Mouse (Mus musculus): ENCODE measurements around the gene Dtd1. TPM values are rescaled to one million over a fixed set of nuclear protein-coding genes. Genes with fewer than 3 reads are reported as not detected.

Dtd1 gene
- polyA plus RNA-seq, 1 experiment from 2014 or later, result 137 TPM

- no peak overlapping the region for H3K27ac ChIP-seq (replicated peaks)
- no peak overlapping the region for H3K9ac ChIP-seq (replicated peaks)
- WGBS, result 93% methylated on average over 4 of the region's 4 CpGs
- no peaks in the 10 kb centered on the region for H3K27me3 ChIP-seq (replicated peaks)
- no peaks in the 10 kb centered on the region for H3K9me3 ChIP-seq (replicated peaks)
- H3K4me3 ChIP-seq (replicated peaks), result no peak overlapping the region
- no peak overlapping the region for H3K4me2 ChIP-seq
- no peaks in the 10 kb centered on the region for H3K36me3 ChIP-seq
- ATAC-seq (ENCODE audit: low FRiP score), result no peak
- no peaks in the 10 kb centered on the region for H3K4me1 ChIP-seq
Observed at GRCm38 (mm10) chr2:144771841-144772240, 172.1 kb downstream of the Dtd1 start.

DNA sequence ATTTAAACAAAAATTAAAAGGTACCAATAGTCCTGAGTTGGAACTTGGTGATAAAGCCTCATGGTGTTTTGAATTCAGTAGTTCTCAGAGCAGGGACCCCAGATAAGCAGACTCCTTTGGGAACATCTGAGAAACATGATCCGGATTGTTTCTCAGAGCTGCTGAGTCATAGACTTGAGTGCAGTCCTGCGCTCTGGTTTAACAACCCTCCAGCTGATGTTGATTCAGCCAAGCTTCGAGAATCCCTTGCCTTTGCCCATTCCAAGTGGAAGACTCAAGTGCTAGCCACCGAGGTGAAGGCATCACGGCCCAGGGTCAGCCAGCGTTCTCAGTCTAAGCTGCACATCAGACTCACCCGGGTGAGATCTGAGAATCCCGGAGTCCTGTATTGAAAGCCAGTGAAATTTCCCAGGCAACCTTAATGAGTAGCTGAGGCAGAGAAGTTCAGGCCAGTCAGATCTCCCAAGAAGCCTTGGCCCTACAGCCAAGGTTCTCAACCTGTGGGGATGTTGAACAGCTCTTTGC is 175.0 kb downstream of the Dtd1 start:
- Histone ChIP-seq H3K36me3 (no peaks in the 10 kb centered on the region), H3K27me3 (replicated peaks) (no peaks in the 10 kb centered on the region), H3K9ac (replicated peaks) (no peak overlapping the region), H3K4me3 (replicated peaks) (no peak overlapping the region), H3K4me2 (no peak overlapping the region), H3K9me3 (replicated peaks) (no peaks in the 10 kb centered on the region), H3K4me1 (no peaks in the 10 kb centered on the region), H3K27ac (replicated peaks) (no peak overlapping the region)
- 84% methylated on average over 8 of the region's 8 CpGs for WGBS
- no peak for ATAC-seq (ENCODE audit: low FRiP score)

- H3K36me3 ChIP-seq, result no peaks in the 10 kb centered on the region
- H3K4me3 ChIP-seq (replicated peaks), result no peak overlapping the region
- H3K4me1 ChIP-seq, result no peaks in the 10 kb centered on the region
- H3K4me2 ChIP-seq, result no peak overlapping the region
- H3K27ac ChIP-seq (replicated peaks), result no peak overlapping the region
- 90% methylated on average over 4 of the region's 4 CpGs for WGBS
- no peaks in the 10 kb centered on the region for H3K9me3 ChIP-seq (replicated peaks)
- no peak for ATAC-seq (ENCODE audit: low FRiP score)
- H3K27me3 ChIP-seq (replicated peaks), result no peaks in the 10 kb centered on the region
- H3K9ac ChIP-seq (replicated peaks), result no peak overlapping the region
Observed at GRCm38 (mm10) chr2:144775626-144776025, 175.9 kb downstream of the Dtd1 start.

GRCm38 (mm10) chr2:144779263-144779662 is 179.6 kb downstream of the Dtd1 start:
- H3K9me3 ChIP-seq (replicated peaks), result no peaks in the 10 kb centered on the region
- H3K9ac ChIP-seq (replicated peaks), result no peak overlapping the region
- H3K27me3 ChIP-seq (replicated peaks), result no peaks in the 10 kb centered on the region
- H3K4me1 ChIP-seq, result 0 out of 2 replicates have a peak, but pooled peaks cover 3% of the 10 kb centered on the region
- H3K27ac ChIP-seq (replicated peaks), result no peak overlapping the region
- ATAC-seq (ENCODE audit: low FRiP score), result no peak
- 77% methylated on average over 7 of the region's 7 CpGs for WGBS
- H3K4me3 ChIP-seq (replicated peaks), result no peak overlapping the region
- no peak overlapping the region for H3K4me2 ChIP-seq
- H3K36me3 ChIP-seq, result no peaks in the 10 kb centered on the region

GRCm38 (mm10) chr2:144780731-144781130 is 181.0 kb downstream of the Dtd1 start:
- Histone ChIP-seq H3K27ac (replicated peaks) (0 out of 2 replicates have a peak overlapping the region, but pooled peaks have one; percentile 3), H3K36me3 (no peaks in the 10 kb centered on the region), H3K27me3 (replicated peaks) (no peaks in the 10 kb centered on the region), H3K9me3 (replicated peaks) (no peaks in the 10 kb centered on the region), H3K4me1 (0 out of 2 replicates have a peak, but pooled peaks cover 3% of the 10 kb centered on the region), H3K9ac (replicated peaks) (no peak overlapping the region), H3K4me3 (replicated peaks) (no peak overlapping the region), H3K4me2 (no peak overlapping the region)
- no peak for ATAC-seq (ENCODE audit: low FRiP score)
- 42% methylated on average over 5 of the region's 5 CpGs for WGBS

DNA sequence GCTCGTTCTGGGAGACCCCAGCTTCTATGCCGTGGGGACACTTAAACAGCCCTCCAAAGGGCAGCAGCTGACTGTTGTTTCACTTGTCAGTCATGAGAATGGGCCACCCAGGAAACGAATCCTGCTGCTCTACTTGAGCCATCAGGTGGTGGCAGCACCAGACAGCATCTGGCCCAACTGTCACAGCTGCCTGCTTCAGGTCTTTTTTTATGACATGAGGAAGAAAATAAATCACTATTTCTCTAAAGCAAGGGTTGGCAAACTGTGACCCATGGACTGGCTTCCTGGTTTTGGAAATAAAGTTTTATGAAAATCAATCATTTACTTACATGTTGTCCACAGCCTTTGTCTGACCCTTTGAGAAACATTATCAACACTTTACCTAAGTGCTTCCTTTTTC is 182.2 kb downstream of the Dtd1 start:
- WGBS, result 67% methylated on average over 3 of the region's 3 CpGs
- no peaks in the 10 kb centered on the region for H3K27me3 ChIP-seq (replicated peaks)
- ATAC-seq (ENCODE audit: low FRiP score), result no peak

GRCm38 (mm10) chr2:144782481-144782880 is 182.8 kb downstream of the Dtd1 start:
- 76% methylated on average over 4 of the region's 4 CpGs for WGBS
- Histone ChIP-seq H3K27me3 (replicated peaks) (no peaks in the 10 kb centered on the region), H3K9me3 (replicated peaks) (no peaks in the 10 kb centered on the region), H3K4me3 (replicated peaks) (no peak overlapping the region), H3K27ac (replicated peaks) (no peak overlapping the region), H3K36me3 (no peaks in the 10 kb centered on the region), H3K4me1 (0 out of 2 replicates have a peak, but pooled peaks cover 3% of the 10 kb centered on the region), H3K4me2 (no peak overlapping the region), H3K9ac (replicated peaks) (no peak overlapping the region)
- ATAC-seq (ENCODE audit: low FRiP score), result no peak

More for the DNA sequence above, 182.2 kb downstream of the Dtd1 start:
- Histone ChIP-seq H3K36me3 (no peaks in the 10 kb centered on the region), H3K4me2 (no peak overlapping the region), H3K4me3 (replicated peaks) (no peak overlapping the region), H3K27ac (replicated peaks) (no peak overlapping the region), H3K4me1 (0 out of 2 replicates have a peak, but pooled peaks cover 3% of the 10 kb centered on the region), H3K9ac (replicated peaks) (no peak overlapping the region), H3K9me3 (replicated peaks) (no peaks in the 10 kb centered on the region)

GRCm38 (mm10) chr2:144783190-144783589 is 183.5 kb downstream of the Dtd1 start:
- 91% methylated on average over 1 of the region's 1 CpGs for WGBS

GRCm38 (mm10) chr2:144783831-144784230 is 184.1 kb downstream of the Dtd1 start:
- Histone ChIP-seq H3K36me3 (no peaks in the 10 kb centered on the region), H3K4me3 (replicated peaks) (no peak overlapping the region), H3K27me3 (replicated peaks) (no peaks in the 10 kb centered on the region), H3K4me1 (0 out of 2 replicates have a peak, but pooled peaks cover 3% of the 10 kb centered on the region), H3K27ac (replicated peaks) (no peak overlapping the region), H3K4me2 (no peak overlapping the region), H3K9ac (replicated peaks) (no peak overlapping the region), H3K9me3 (replicated peaks) (no peaks in the 10 kb centered on the region)
- whole genome bisulfite sequencing, result 94% methylated on average over 6 of the region's 6 CpGs
- ATAC-seq (ENCODE audit: low FRiP score), result no peak

More at GRCm38 (mm10) chr2:144783190-144783589, 183.5 kb downstream of the Dtd1 start:
- Histone ChIP-seq H3K4me2 (no peak overlapping the region), H3K9ac (replicated peaks) (no peak overlapping the region), H3K9me3 (replicated peaks) (no peaks in the 10 kb centered on the region), H3K36me3 (no peaks in the 10 kb centered on the region), H3K4me1 (0 out of 2 replicates have a peak, but pooled peaks cover 3% of the 10 kb centered on the region), H3K4me3 (replicated peaks) (no peak overlapping the region), H3K27ac (replicated peaks) (no peak overlapping the region), H3K27me3 (replicated peaks) (no peaks in the 10 kb centered on the region)
- ATAC-seq (ENCODE audit: low FRiP score), result no peak

GRCm38 (mm10) chr2:144791671-144792294 is 192.1 kb downstream of the Dtd1 start:
- peak overlapping the region; percentile 46; the same call in 1 of the 2 replicates for H3K27ac ChIP-seq (replicated peaks)
- H3K27me3 ChIP-seq (replicated peaks), result no peaks in the 10 kb centered on the region
- ATAC-seq (ENCODE audit: low FRiP score), result no peak
- 62% methylated on average over 14 of the region's 14 CpGs for WGBS
- H3K9me3 ChIP-seq (replicated peaks), result no peaks in the 10 kb centered on the region
- H3K4me1 ChIP-seq, result peaks cover 5% of the 10 kb centered on the region
- no peak overlapping the region for H3K9ac ChIP-seq (replicated peaks)
- H3K4me3 ChIP-seq (replicated peaks), result no peak overlapping the region
- no peak overlapping the region for H3K4me2 ChIP-seq
- no peaks in the 10 kb centered on the region for H3K36me3 ChIP-seq

GRCm38 (mm10) chr2:144797515-144797914 is 197.8 kb downstream of the Dtd1 start:
- Histone ChIP-seq H3K4me3 (replicated peaks) (no peak overlapping the region), H3K36me3 (no peaks in the 10 kb centered on the region), H3K4me1 (no peaks in the 10 kb centered on the region), H3K9ac (replicated peaks) (no peak overlapping the region), H3K9me3 (replicated peaks) (no peaks in the 10 kb centered on the region), H3K4me2 (no peak overlapping the region), H3K27me3 (replicated peaks) (no peaks in the 10 kb centered on the region), H3K27ac (replicated peaks) (no peak overlapping the region)
- no peak for ATAC-seq (ENCODE audit: low FRiP score)
- 85% methylated on average over 8 of the region's 8 CpGs for WGBS

All from neural tube, embryonic 15.5 days (tissue).